Mouse (Mus musculus) liver, adult 2 months (tissue): ENCODE results near the gene Gemin8.

Source experiments
- CTCF ChIP-seq: fragments of 200-500 bp; IDR thresholded peaks from 2 replicates; pipeline ENCODE4 v1.5.1; 2011; ENCODE audit warnings: low read depth, low read length, control low read depth
- POLR2A ChIP-seq: fragments of 200-500 bp; IDR thresholded peaks from 2 replicates; pipeline ENCODE4 v1.6.1; 2011; ENCODE audit warnings: low read length, control low read depth; ENCODE audit not compliant: insufficient read depth; ENCODE audit errors: extremely low read depth

- TF ChIP-seq CTCF (no peak), POLR2A (no peak)
Observed at GRCm38 (mm10) chrX:166239520-166239919, 69.3 kb downstream of the Gemin8 start.
